Mouse (Mus musculus) erythroblast, embryonic 14.5 days (primary cell): ENCODE measurements at regions not wholly inside any gene's neighbourhood (a gene's known extent, or its start where the extent isn't known, plus 50 kb on each side); places are given as distances from the start of the nearest gene placed in this dataset.

Experiments used
- GATA1 ChIP-seq: IDR thresholded peaks from 2 replicates; pipeline ENCODE4 v1.6.1; 2012; ENCODE audit warnings: low read length, inconsistent platforms, mixed read lengths
- TAL1 ChIP-seq: IDR thresholded peaks from 3 replicates; pipeline ENCODE4 v1.6.1; 2012; ENCODE audit warnings: low read length, inconsistent platforms, mixed read lengths

GRCm38 (mm10) chr19:56135306-56135928, 151.5 kb upstream of the Habp2 start:
- TF ChIP-seq GATA1 (no peak), TAL1 (no peak)
